Mouse (Mus musculus): Measurements from ENCODE around the gene Lyrm9.
"Not testable (repeated sequence)": the region's sequence is repeated elsewhere in the genome, so short reads cannot be mapped to it uniquely, and the experiment has no call there.

The Lyrm9 gene

GRCm38 (mm10) chr11:78851216-78851870 is 25.0 kb downstream of the Lyrm9 start:
- DNase-seq (ENCODE audit: low read depth, low spot score), result no peak

GRCm38 (mm10) chr11:78851871-78852265 is 25.5 kb downstream of the Lyrm9 start:
- no peak for DNase-seq (ENCODE audit: low read depth, low spot score)

DNA sequence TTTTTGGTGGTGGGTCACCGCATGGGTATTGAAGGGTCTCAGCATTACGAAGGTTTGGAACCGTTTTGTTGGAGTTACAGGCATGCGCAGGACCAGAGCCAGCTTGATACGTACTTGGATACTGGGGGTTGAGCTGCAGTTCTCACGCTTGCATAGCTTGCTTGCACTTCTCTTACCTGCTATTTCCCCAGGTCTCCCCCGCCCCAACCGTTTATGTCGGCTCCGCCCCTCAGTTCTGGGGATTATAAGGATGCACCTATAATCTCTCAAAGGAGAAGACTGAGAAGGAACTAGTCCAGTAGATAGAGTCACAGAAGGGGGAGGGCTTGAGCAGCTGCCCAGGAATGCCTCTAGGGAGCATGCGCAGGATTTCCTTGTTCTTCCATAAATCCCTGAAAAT is 26.1 kb downstream of the Lyrm9 start:
- no peak for DNase-seq (ENCODE audit: low read depth, low spot score)

DNA sequence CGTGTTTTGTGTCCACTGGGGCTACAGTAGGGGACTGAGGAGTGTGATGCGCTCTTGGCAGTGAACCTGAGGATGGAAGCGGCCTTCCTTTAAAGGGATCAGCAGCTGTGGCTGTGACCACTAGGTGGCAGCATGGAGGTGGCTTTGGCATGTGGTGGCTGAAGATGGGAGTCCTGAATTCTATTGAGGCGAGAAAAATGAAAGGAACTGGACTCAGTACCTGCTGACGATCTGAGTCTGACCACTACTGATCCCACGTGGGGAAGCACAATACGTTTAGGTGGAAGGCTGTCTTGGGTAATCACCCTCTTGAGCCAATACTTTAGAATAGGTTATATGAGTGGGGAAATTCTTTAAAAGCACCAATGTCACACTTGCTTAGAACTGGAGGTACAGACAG is 29.9 kb downstream of the Lyrm9 start:
- DNase-seq (ENCODE audit: low read depth, low spot score), result peak; percentile 76

DNA sequence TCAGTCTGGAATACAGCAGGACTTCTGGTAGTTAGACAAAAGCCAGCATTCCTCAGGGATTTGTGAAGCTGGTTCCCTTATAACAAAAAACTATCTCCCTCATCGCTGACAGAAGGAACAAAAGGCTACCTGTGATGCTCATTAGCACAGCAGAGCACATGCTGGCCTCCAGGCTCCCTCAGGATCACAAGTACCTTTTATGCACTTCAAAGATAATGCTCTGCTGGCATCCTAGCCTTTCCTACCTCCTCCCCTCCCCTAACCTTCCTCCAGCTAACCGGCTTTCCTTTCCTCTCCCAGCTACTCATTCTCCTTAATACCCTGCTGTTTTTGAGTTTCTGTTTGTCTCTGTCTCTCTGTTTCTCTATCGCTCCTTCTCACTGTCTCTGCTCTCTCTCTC is 31.2 kb downstream of the Lyrm9 start:
- DNase-seq (ENCODE audit: low read depth, low spot score), result no peak

DNA sequence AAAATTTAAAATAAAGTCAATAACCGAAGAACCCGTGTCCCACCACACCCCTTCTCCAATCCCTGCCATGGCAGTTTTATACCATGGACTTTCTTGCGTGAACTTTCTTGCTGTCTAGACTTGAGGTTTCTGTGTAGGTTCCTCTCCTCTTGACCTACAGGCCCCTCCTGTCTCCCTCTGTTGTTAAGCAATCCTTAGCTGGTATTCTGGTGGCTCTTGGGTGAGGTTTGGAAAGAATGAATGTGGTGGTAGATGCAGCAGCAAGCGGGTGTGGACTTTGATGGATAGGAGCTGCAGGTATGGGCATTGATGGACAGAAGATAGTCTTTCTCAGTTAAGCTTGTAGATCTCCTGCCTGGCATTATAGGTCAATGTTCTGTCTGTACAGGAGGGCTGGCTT is 37.5 kb downstream of the Lyrm9 start:
- no peak for DNase-seq (ENCODE audit: low read depth, low spot score)

DNA sequence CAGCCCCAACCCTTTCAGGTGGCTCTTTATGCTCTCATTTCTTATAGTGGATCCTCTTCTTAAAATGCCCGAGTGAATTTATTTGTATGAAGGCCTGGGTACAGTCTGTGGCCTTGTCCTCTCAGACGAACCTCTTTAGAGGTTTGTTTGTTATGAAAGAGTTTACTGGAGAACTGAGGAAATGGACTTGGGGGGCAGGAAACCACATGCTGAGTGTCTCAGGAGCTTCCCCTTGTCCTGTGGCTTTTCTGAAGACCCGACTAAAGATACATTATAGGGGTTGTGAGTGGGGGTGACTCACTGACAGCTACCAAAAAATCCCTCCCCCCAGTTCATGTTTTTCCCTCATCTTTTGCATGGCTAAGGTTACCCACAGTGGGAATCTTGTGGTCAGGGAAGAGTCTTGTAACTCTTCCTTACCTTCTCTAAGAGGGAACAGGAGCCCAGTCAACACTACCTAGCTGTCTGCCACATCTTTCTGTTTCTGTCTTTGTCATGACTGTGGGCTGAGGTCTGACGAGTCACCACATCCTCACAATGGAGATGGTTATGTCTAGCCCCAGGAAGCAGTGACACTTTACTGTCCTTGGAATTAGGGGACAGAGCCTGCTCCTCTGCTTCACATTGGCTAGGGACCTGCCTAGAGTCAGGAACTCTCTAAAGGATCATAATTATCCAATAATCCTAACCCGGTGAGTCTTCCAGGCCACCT is 38.3 kb downstream of the Lyrm9 start:
- no peak for DNase-seq (ENCODE audit: low read depth, low spot score)

DNA sequence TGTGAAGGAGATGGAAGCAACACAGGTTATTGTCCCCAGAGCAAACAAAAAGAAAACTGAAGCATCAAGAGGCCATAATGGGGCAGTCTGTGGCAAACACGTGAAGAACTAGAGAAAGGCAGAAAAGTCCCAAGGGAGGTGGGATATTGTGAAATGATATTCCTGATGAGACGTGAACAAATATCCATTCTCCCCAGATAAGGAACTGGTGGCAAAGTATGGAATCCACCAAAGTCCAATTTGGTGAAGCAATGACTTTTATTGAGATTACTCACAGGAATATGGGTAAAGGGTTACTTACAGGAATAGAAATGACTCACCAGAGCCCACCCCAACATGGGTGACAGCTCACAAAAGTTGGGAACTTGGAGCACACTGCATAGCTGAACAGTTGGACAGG is 38.9 kb downstream of the Lyrm9 start:
- no peak for DNase-seq (ENCODE audit: low read depth, low spot score)

- DNase-seq (ENCODE audit: low read depth, low spot score), result no peak
Measured at GRCm38 (mm10) chr11:78866486-78866885, 40.1 kb downstream of the Lyrm9 start.

DNA sequence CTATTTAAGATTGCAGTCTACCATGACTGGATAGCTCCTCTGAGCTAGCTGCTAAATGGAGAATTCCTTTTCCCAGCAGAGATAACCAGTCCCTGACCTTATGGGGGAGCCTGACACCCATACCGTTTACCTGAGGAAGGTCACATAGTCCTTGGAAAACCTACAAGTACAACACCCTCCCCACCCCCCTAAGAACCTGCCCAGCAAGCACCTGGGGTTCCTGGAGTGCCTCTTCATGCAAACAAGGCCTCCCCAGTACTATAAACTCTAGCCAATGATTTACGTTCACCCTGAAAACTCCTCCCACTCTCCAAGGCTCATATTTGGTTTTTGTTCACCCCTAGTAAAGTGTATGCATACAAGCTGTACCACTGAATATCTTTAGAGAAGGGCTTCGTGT is 41.3 kb downstream of the Lyrm9 start:
- no peak for DNase-seq (ENCODE audit: low read depth, low spot score)

GRCm38 (mm10) chr11:78869205-78869604 is 42.8 kb downstream of the Lyrm9 start:
- not testable (repeated sequence) for DNase-seq (ENCODE audit: low read depth, low spot score)

DNA sequence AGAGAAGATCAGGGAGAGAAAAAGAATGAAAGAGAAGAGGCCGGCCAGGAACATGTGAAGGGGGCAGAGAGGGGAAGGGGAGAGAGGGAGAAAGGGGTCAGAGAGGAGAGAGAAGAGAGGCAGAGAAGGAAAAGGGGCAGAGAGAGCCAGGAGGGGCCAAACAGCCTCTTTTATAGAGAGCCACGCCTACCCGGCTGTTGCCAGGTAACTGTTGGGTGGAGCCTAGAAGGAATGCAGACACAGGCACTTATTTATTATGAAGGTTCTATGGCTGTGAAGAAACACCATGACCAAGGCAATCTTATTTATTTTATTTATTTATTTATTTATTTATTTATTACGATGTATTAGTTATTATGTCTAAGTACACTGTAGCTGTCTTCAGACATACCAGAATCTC is 44.5 kb downstream of the Lyrm9 start:
- no peak for DNase-seq (ENCODE audit: low read depth, low spot score)

DNA sequence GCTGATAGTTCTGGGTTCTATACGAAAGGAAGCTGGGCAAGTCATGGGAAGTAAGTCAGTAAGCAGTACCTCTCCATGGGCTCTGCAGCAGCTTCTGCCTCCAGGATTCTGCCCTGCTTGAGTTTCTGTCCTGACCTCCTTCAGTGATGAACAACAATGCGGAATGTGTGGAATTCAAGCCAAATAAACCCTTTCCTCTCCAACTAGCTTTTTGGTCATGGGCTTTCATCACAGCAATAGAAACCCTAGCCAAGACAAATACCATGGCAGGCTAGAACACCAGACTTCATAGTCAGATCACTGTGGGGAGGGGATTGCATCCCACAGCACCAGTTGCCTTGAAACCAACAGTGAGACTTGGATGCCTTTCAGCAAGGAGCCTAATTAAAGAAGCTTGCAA is 46.4 kb downstream of the Lyrm9 start:
- DNase-seq (ENCODE audit: low read depth, low spot score), result no peak

GRCm38 (mm10) chr11:78879727-78880126 is 53.3 kb downstream of the Lyrm9 start:
- DNase-seq (ENCODE audit: low read depth, low spot score), result no peak

DNA sequence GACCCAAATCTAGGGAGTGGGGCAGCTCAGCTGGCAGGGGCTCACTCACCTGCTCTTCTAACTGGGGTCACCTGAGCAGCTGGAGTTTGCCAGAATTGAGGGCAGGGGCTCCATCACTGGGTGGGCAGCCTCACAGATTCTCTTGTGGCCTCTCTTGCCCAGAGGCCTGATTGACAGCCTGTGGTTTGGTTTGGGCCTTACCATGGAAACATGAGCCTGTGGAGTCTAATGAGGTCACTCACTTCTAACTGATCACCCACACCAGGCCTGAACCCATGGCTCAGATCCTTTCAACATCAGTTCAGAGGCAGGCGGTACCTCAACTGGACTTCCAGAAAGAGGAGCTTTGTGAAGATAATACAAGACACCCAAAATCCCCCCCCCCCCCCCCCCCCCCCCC is 60.3 kb downstream of the Lyrm9 start:
- DNase-seq (ENCODE audit: low read depth, low spot score), result no peak

DNA sequence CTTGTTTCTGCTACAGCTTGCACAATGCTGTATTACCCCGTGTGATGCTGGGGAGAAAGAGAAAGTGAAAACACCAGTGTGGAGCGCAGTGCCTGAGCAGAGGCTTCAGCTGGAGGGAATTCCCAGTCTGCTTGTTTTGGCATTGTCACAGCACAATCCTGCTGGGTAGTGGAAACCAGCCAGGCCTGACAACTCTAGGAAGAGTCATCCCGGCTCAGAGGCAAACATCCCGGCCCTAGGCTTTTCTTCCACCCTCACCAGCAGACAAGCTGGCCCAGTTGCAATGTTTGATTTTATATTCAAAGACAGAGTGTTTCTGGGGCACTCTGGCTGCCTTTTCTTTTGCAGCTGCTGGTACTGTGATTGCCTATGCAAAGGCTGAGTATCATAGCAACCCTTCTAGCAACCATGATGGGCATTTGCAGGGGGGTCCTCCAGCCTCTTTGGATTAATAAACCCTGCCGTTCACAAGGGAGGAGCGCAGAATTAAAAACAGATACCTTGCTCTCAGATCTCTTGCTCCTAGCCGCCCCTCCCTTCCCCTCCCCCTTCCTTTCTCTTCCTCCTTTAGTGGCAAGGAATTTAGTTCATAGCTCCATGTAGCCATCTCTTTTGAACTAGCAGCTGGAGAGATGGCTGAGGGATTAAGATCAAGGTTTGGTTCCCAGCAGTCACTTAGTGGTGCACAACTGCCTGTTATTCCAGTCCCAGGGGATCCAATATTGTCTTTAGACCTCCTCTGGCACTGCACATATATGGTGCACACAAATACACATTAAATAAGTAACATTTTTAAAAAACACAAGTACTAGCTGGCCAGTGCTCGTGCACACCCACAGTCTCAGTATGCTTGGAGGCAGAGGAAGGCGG is 61.0 kb downstream of the Lyrm9 start:
- DNase-seq (ENCODE audit: low read depth, low spot score), result no peak

GRCm38 (mm10) chr11:78889156-78889555 is 62.8 kb downstream of the Lyrm9 start:
- no peak for DNase-seq (ENCODE audit: low read depth, low spot score)
